Mouse (Mus musculus): ENCODE measurements around the gene Naf1. TPM values are rescaled to one million over a fixed set of nuclear protein-coding genes. Genes with fewer than 3 reads are reported as not detected.

Naf1 gene
- polyA plus RNA-seq, 1 experiment from 2014 or later, result 3.9 TPM

GRCm38 (mm10) chr8:66891879-66892278 is 31.9 kb downstream of the Naf1 start:
- Histone ChIP-seq H3K9ac (ENCODE audit: low read length) (no peak overlapping the region), H3K9me3 (ENCODE audit: control insufficient read depth, low read length) (no peaks in the 10 kb centered on the region), H3K4me1 (ENCODE audit: control insufficient read depth, insufficient read depth, low read length) (no peaks in the 10 kb centered on the region), H3K4me3 (ENCODE audit: low read depth, low read length) (no peak overlapping the region), H3K27ac (ENCODE audit: low read depth, low read length) (no peak overlapping the region), H3K4me2 (ENCODE audit: low read depth) (no peak overlapping the region), H3K27me3 (ENCODE audit: control insufficient read depth, insufficient read depth, low read length) (no peaks in the 10 kb centered on the region), H3K36me3 (ENCODE audit: control insufficient read depth, insufficient read depth, low read length) (no peaks in the 10 kb centered on the region)
- 82% methylated on average over 2 of the region's 2 CpGs for WGBS
- ATAC-seq (ENCODE audit: insufficient read depth, low FRiP score, low TSS enrichment), result no peak
- DNase-seq (ENCODE audit: low spot score), result no peak

GRCm38 (mm10) chr8:66905000-66905399 is 45.0 kb downstream of the Naf1 start:
- Histone ChIP-seq H3K4me3 (ENCODE audit: low read depth, low read length) (no peak overlapping the region), H3K27me3 (ENCODE audit: control insufficient read depth, insufficient read depth, low read length) (no peaks in the 10 kb centered on the region), H3K27ac (ENCODE audit: low read depth, low read length) (no peak overlapping the region), H3K36me3 (ENCODE audit: control insufficient read depth, insufficient read depth, low read length) (no peaks in the 10 kb centered on the region), H3K4me2 (ENCODE audit: low read depth) (no peak overlapping the region), H3K9ac (ENCODE audit: low read length) (no peak overlapping the region), H3K9me3 (ENCODE audit: control insufficient read depth, low read length) (no peaks in the 10 kb centered on the region), H3K4me1 (ENCODE audit: control insufficient read depth, insufficient read depth, low read length) (no peaks in the 10 kb centered on the region)
- DNase-seq (ENCODE audit: low spot score) (no peak), ATAC-seq (ENCODE audit: insufficient read depth, low FRiP score, low TSS enrichment) (no peak)
- WGBS, result 85% methylated on average over 2 of the region's 2 CpGs

DNA sequence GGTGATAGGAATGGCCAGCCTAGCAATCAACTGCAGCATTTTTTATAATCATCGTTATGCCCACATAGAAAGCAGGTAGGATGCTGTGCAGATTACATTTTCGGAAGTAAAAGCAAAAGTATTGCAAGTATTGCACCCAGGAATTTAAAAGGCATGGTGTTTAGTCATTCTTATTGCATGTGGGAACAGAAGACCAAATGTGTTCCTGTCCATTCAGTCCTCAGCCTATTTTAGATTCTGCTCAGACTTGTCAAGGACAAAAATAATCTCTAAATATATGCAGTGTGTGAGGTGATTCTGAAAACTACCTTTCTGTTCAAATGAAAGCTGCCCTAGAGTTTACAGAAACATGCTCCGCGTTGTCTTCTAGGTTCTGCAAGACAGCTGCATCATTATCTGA is 45.5 kb downstream of the Naf1 start:
- Histone ChIP-seq H3K4me1 (ENCODE audit: control insufficient read depth, insufficient read depth, low read length) (no peaks in the 10 kb centered on the region), H3K27ac (ENCODE audit: low read depth, low read length) (no peak overlapping the region), H3K9ac (ENCODE audit: low read length) (no peak overlapping the region), H3K27me3 (ENCODE audit: control insufficient read depth, insufficient read depth, low read length) (no peaks in the 10 kb centered on the region), H3K4me2 (ENCODE audit: low read depth) (no peak overlapping the region), H3K36me3 (ENCODE audit: control insufficient read depth, insufficient read depth, low read length) (no peaks in the 10 kb centered on the region), H3K4me3 (ENCODE audit: low read depth, low read length) (no peak overlapping the region), H3K9me3 (ENCODE audit: control insufficient read depth, low read length) (no peaks in the 10 kb centered on the region)
- ATAC-seq (ENCODE audit: insufficient read depth, low FRiP score, low TSS enrichment), result no peak
- 97% methylated on average over 4 of the region's 4 CpGs for WGBS
- DNase-seq (ENCODE audit: low spot score), result no peak

- WGBS, result 86% methylated on average over 8 of the region's 8 CpGs
- H3K9me3 ChIP-seq (ENCODE audit: control insufficient read depth, low read length), result no peaks in the 10 kb centered on the region
- no peak for DNase-seq (ENCODE audit: low spot score)
- H3K4me2 ChIP-seq (ENCODE audit: low read depth), result no peak overlapping the region
- ATAC-seq (ENCODE audit: insufficient read depth, low FRiP score, low TSS enrichment), result no peak
- no peak overlapping the region for H3K9ac ChIP-seq (ENCODE audit: low read length)
- H3K4me3 ChIP-seq (ENCODE audit: low read depth, low read length), result no peak overlapping the region
- no peaks in the 10 kb centered on the region for H3K4me1 ChIP-seq (ENCODE audit: control insufficient read depth, insufficient read depth, low read length)
- H3K27ac ChIP-seq (ENCODE audit: low read depth, low read length), result no peak overlapping the region
- H3K36me3 ChIP-seq (ENCODE audit: control insufficient read depth, insufficient read depth, low read length), result no peaks in the 10 kb centered on the region
- no peaks in the 10 kb centered on the region for H3K27me3 ChIP-seq (ENCODE audit: control insufficient read depth, insufficient read depth, low read length)
Observed at GRCm38 (mm10) chr8:66906116-66906515, 46.1 kb downstream of the Naf1 start.

- 59% methylated on average over 6 of the region's 6 CpGs for WGBS
- Histone ChIP-seq H3K4me1 (ENCODE audit: control insufficient read depth, insufficient read depth, low read length) (no peaks in the 10 kb centered on the region), H3K27me3 (ENCODE audit: control insufficient read depth, insufficient read depth, low read length) (no peaks in the 10 kb centered on the region), H3K9me3 (ENCODE audit: control insufficient read depth, low read length) (no peaks in the 10 kb centered on the region), H3K9ac (ENCODE audit: low read length) (no peak overlapping the region), H3K4me2 (ENCODE audit: low read depth) (no peak overlapping the region), H3K36me3 (ENCODE audit: control insufficient read depth, insufficient read depth, low read length) (no peaks in the 10 kb centered on the region), H3K27ac (ENCODE audit: low read depth, low read length) (no peak overlapping the region), H3K4me3 (ENCODE audit: low read depth, low read length) (no peak overlapping the region)
- no peak for ATAC-seq (ENCODE audit: insufficient read depth, low FRiP score, low TSS enrichment)
- DNase-seq (ENCODE audit: low spot score), result no peak
Observed at GRCm38 (mm10) chr8:66910684-66911083, 50.7 kb downstream of the Naf1 start.

- Histone ChIP-seq H3K27me3 (ENCODE audit: control insufficient read depth, insufficient read depth, low read length) (no peaks in the 10 kb centered on the region), H3K9ac (ENCODE audit: low read length) (no peak overlapping the region), H3K4me2 (ENCODE audit: low read depth) (no peak overlapping the region), H3K4me3 (ENCODE audit: low read depth, low read length) (no peak overlapping the region), H3K9me3 (ENCODE audit: control insufficient read depth, low read length) (no peaks in the 10 kb centered on the region), H3K36me3 (ENCODE audit: control insufficient read depth, insufficient read depth, low read length) (no peaks in the 10 kb centered on the region), H3K27ac (ENCODE audit: low read depth, low read length) (no peak overlapping the region), H3K4me1 (ENCODE audit: control insufficient read depth, insufficient read depth, low read length) (no peaks in the 10 kb centered on the region)
- no peak for ATAC-seq (ENCODE audit: insufficient read depth, low FRiP score, low TSS enrichment)
- WGBS, result 73% methylated on average over 14 of the region's 14 CpGs
- DNase-seq (ENCODE audit: low spot score), result no peak
Observed at GRCm38 (mm10) chr8:66913616-66914536, 53.9 kb downstream of the Naf1 start.

DNA sequence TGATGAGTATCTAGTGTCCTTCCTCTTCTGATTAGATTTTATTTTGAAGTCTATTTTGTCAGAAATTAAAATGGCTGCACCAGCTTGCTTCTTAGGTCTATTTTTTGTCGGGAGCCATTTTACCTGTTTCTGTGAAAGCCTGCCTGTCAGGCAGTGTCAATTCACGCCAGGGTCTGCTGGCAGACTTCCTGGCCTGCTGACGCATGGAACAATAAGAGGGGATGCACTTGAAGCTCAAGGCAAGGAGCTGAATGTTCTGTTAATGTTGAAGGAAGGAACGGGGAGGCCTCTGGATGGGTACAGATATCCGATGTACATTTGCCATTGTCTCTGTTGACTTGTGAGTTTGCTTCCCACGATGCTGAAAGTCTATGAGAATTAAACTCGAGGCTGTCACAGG is 56.0 kb downstream of the Naf1 start:
- no peaks in the 10 kb centered on the region for H3K27me3 ChIP-seq (ENCODE audit: control insufficient read depth, insufficient read depth, low read length)
- DNase-seq (ENCODE audit: low spot score), result no peak
- no peaks in the 10 kb centered on the region for H3K36me3 ChIP-seq (ENCODE audit: control insufficient read depth, insufficient read depth, low read length)
- ATAC-seq (ENCODE audit: insufficient read depth, low FRiP score, low TSS enrichment), result no peak
- WGBS, result 73% methylated on average over 7 of the region's 7 CpGs
- H3K27ac ChIP-seq (ENCODE audit: low read depth, low read length), result no peak overlapping the region
- no peak overlapping the region for H3K4me3 ChIP-seq (ENCODE audit: low read depth, low read length)
- H3K9me3 ChIP-seq (ENCODE audit: control insufficient read depth, low read length), result no peaks in the 10 kb centered on the region
- H3K4me1 ChIP-seq (ENCODE audit: control insufficient read depth, insufficient read depth, low read length), result no peaks in the 10 kb centered on the region
- H3K9ac ChIP-seq (ENCODE audit: low read length), result no peak overlapping the region
- no peak overlapping the region for H3K4me2 ChIP-seq (ENCODE audit: low read depth)

- no peak overlapping the region for H3K4me3 ChIP-seq (ENCODE audit: low read depth, low read length)
- H3K9me3 ChIP-seq (ENCODE audit: control insufficient read depth, low read length), result no peaks in the 10 kb centered on the region
- WGBS, result 63% methylated on average over 6 of the region's 6 CpGs
Observed at GRCm38 (mm10) chr8:66917695-66918467, 57.9 kb downstream of the Naf1 start.

More at GRCm38 (mm10) chr8:66917695-66918467, 57.9 kb downstream of the Naf1 start:
- H3K27me3 ChIP-seq (ENCODE audit: control insufficient read depth, insufficient read depth, low read length), result no peaks in the 10 kb centered on the region
- H3K36me3 ChIP-seq (ENCODE audit: control insufficient read depth, insufficient read depth, low read length), result no peaks in the 10 kb centered on the region
- H3K9ac ChIP-seq (ENCODE audit: low read length), result no peak overlapping the region
- no peaks in the 10 kb centered on the region for H3K4me1 ChIP-seq (ENCODE audit: control insufficient read depth, insufficient read depth, low read length)
- no peak overlapping the region for H3K27ac ChIP-seq (ENCODE audit: low read depth, low read length)
- DNase-seq (ENCODE audit: low spot score), result no peak
- no peak overlapping the region for H3K4me2 ChIP-seq (ENCODE audit: low read depth)
- ATAC-seq (ENCODE audit: insufficient read depth, low FRiP score, low TSS enrichment), result no peak
